9 mouse cellular contexts compared by ENCODE assay signal in genomic region chr1:191184841-191185251, GRCm38 (mm10). TPM values are rescaled to one million over a fixed set of nuclear protein-coding genes. Genes with fewer than 3 reads are reported as not detected.
DNase-seq lines count a peak whose midpoint lies in the region; ATAC-seq and TF ChIP-seq lines count a peak whose summit lies in the region.
"Had no signal": no experiment of that assay in that cellular context is flagged by ENCODE, and none has a peak within 500 bp of the region (broad histone marks: within the 10 kb centered on the region; RNA-seq: fewer than 3 reads in every experiment).

No protein-coding gene starts in this region.

- ATAC-seq in embryonic facial prominence, embryonic 13.5 days (ENCODE audit: insufficient number of reproducible peaks, insufficient read depth, low FRiP score, low TSS enrichment, low read depth), result no peak
- no peak for ATAC-seq in heart, postnatal 0 days (ENCODE audit: insufficient read depth, low read depth)

- H3K27ac ChIP-seq in embryonic facial prominence, embryonic 13.5 days, result no peak overlapping the region
- H3K27ac ChIP-seq in heart, postnatal 0 days (ENCODE audit: low read depth), result no peak overlapping the region

- H3K4me2 ChIP-seq in embryonic facial prominence, embryonic 13.5 days, result peak overlapping the region; percentile 99
- H3K4me2 ChIP-seq in heart, postnatal 0 days (ENCODE audit: low read depth, low read length), result peak overlapping the region; percentile 84

- no peaks in the 10 kb centered on the region for H3K9me3 ChIP-seq in embryonic facial prominence, embryonic 13.5 days
- H3K9me3 ChIP-seq in heart, postnatal 0 days (replicated peaks; ENCODE audit: control insufficient read depth, low read length), result no peaks in the 10 kb centered on the region

- WGBS in embryonic facial prominence, embryonic 13.5 days, result under 1% methylated on average over 22 of the region's 22 CpGs
- WGBS in heart, postnatal 0 days, result 3% methylated on average over 22 of the region's 22 CpGs

- peak overlapping the region; percentile 60 for H3K4me3 ChIP-seq in embryonic facial prominence, embryonic 13.5 days
- peak overlapping the region; percentile 89 for H3K4me3 ChIP-seq in heart, postnatal 0 days (ENCODE audit: low read depth, low read length)
- H3K4me3 ChIP-seq: erythroblast, embryonic 14.5 days had no signal

- H3K27me3 ChIP-seq in embryonic facial prominence, embryonic 13.5 days, result peaks cover 95% of the 10 kb centered on the region
- no peaks in the 10 kb centered on the region for H3K27me3 ChIP-seq in heart, postnatal 0 days (ENCODE audit: control insufficient read depth, insufficient read depth, low read length)

- no peak for TF ChIP-seq EP300 in heart, postnatal 0 days (IDR thresholded peaks at IDR 0.05; ENCODE audit: low read depth)

- H3K4me1 ChIP-seq in embryonic facial prominence, embryonic 13.5 days, result peaks cover 53% of the 10 kb centered on the region
- peaks cover 44% of the 10 kb centered on the region for H3K4me1 ChIP-seq in heart, postnatal 0 days (ENCODE audit: control insufficient read depth, insufficient read depth)

- H3K36me3 ChIP-seq in embryonic facial prominence, embryonic 13.5 days, result no peaks in the 10 kb centered on the region
- no peaks in the 10 kb centered on the region for H3K36me3 ChIP-seq in heart, postnatal 0 days (replicated peaks; ENCODE audit: control insufficient read depth, insufficient read depth, low read length)

- TF ChIP-seq CTCF in heart, postnatal 0 days (IDR thresholded peaks at IDR 0.05; ENCODE audit: low read depth), result no peak

- peak overlapping the region; percentile 37; the same call in 1 of the 2 replicates for H3K9ac ChIP-seq in embryonic facial prominence, embryonic 13.5 days
- H3K9ac ChIP-seq in heart, postnatal 0 days (replicated peaks; ENCODE audit: low read depth, low read length), result peak overlapping the region; percentile 67

- DNase-seq in adrenal gland, adult 2 months, result peak; percentile 48
- no peak for DNase-seq in adrenal gland, postnatal 4 days (ENCODE audit: low spot score in 2 of 2)
- DNase-seq in heart, postnatal 0 days (ENCODE audit: low spot score), result no peak
- DNase-seq in kidney, postnatal 14 days, result peak; percentile 30
- DNase-seq in mesoderm, embryonic 11.5 days (ENCODE audit: low read depth, low spot score), result peak; percentile 28
- peak; percentile 58 to 76 for DNase-seq in urinary bladder, adult 18-20 months (ENCODE audit: low spot score in 2 of 2)
- no peak for DNase-seq in thymus, postnatal 4 days

RNA-seq across cellular contexts. Expression of gene Fam71a, which starts 20.2 kb away (rescaled TPM):
- not detected for total RNA-seq in adrenal gland, adult 2 months (2021)
- polyA plus RNA-seq in adrenal gland, adult 2 months (2012; rRNA removed), result not detected in 2 replicates
- not detected for total RNA-seq in adrenal gland, postnatal 4 days (2021)
- not detected in 2 replicates for polyA plus RNA-seq in embryonic facial prominence, embryonic 13.5 days (2015; fragmentation: Nextera tagmentation; extraction: Ambion mirVana)
- not detected in 2 replicates for total RNA-seq in heart, postnatal 0 days (2014; rRNA removed; ENCODE audit: low replicate concordance)
- not detected in 2 replicates for polyA plus RNA-seq in heart, postnatal 0 days (2015; fragmentation: Nextera tagmentation; extraction: Ambion mirVana)
- polyA plus RNA-seq: erythroblast, embryonic 14.5 days had no signal

RNA-seq across cellular contexts. Expression of gene Atf3, which starts 33.0 kb away (rescaled TPM):
- total RNA-seq in adrenal gland, adult 2 months (2021), result 1 to 10 TPM; 3.0 to 3.6 TPM
- polyA plus RNA-seq in adrenal gland, adult 2 months (2012; rRNA removed), result 1.1 and 2.8 TPM in 2 replicates
- total RNA-seq in adrenal gland, postnatal 4 days (2021), result 1 to 10 TPM; 1.8 to 2.3 TPM
- 2.6 and 2.9 TPM in 2 replicates for polyA plus RNA-seq in embryonic facial prominence, embryonic 13.5 days (2015; fragmentation: Nextera tagmentation; extraction: Ambion mirVana)
- 44.1 and 54.0 TPM in 2 replicates for total RNA-seq in heart, postnatal 0 days (2014; rRNA removed; ENCODE audit: low replicate concordance)
- polyA plus RNA-seq in heart, postnatal 0 days (2015; fragmentation: Nextera tagmentation; extraction: Ambion mirVana), result 5.5 and 13.9 TPM in 2 replicates

Comparison
In these comparisons a context has a peak if more than half of its experiments do, and no peak if none do; other contexts are left out.
1. DNase-seq: peak in adrenal gland, adult 2 months (single experiment), kidney, postnatal 14 days (single experiment), mesoderm, embryonic 11.5 days (single experiment) and urinary bladder, adult 18-20 months (2 of 2); none in adrenal gland, postnatal 4 days (0 of 2), heart, postnatal 0 days (single experiment) and thymus, postnatal 4 days (single experiment).